Mouse (Mus musculus): ENCODE data around the gene Aprt.

DNA sequence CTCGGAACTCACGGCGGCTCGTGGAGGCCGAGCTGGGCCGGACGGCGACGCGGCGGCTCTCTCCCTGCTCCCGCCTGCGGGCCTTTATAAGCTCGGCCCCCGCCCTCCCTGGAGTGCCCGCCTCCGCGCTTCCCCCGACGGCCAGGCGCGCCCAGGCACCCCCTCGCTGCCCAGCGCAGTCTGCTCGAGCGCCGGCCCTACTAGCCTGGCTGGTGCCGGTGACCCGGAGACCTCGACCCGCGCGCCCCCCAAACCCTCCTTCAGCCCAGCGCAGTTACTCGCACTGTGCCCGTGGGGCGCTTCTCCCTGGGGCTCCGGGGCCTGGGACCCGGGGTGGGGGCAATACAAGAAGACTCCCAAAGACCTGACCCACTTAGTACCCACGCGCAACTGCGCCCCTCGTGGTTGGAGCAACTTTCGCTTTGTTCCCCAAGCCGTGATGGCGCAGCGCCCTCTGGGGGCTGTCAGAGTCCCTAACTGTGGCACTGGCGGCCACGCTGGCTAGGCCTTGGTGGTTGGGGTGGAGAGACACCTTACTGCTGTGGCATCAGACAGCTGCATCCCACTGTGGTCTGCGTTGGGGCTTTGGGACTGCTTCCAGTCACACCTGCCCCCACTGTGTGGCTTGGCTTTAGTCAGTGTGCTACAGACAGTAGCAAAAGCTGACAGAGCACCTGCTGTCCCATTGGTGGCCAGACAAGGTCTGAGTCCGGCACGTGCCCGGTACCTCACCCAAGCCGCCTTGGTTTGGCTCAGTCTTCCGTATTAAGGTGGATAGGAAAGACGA is 25.3 kb downstream of the Aprt start, which contains the start of gene Piezo1:
- peak; percentile 100 for TF ChIP-seq CTCF (IDR thresholded peaks at IDR 0.05; ENCODE audit: low read depth)
- no peak for TF ChIP-seq EP300 (IDR thresholded peaks at IDR 0.05; ENCODE audit: low read depth)
